Mouse (Mus musculus) spleen, postnatal 36 days (tissue): ENCODE data around the gene Nrip2.

Experiments
- DNase-seq, 2 experiments: peaks; one replicate each; pipeline ENCODE4 v3.0.0; 2022; ENCODE audit warnings: low spot score in 2 of 2, mixed read lengths in 1 of 2

Gene Nrip2

GRCm38 (mm10) chr6:128437288-128437687 is 38.2 kb downstream of the Nrip2 start:
- no peak for DNase-seq

- peak; percentile 52 to 55 for DNase-seq
Measured at GRCm38 (mm10) chr6:128437731-128438316, 38.7 kb downstream of the Nrip2 start.

GRCm38 (mm10) chr6:128438317-128438870 is 39.3 kb downstream of the Nrip2 start, which contains the start of gene Fkbp4:
TSS of gene Fkbp4 (minus strand) at chr6:128438677.
- peak; percentile 94 to 95 for DNase-seq

- DNase-seq = no peak
Measured at GRCm38 (mm10) chr6:128438871-128439341, 39.8 kb downstream of the Nrip2 start.

- no peak for DNase-seq
Measured at GRCm38 (mm10) chr6:128440238-128440637, 41.1 kb downstream of the Nrip2 start.

GRCm38 (mm10) chr6:128445761-128446535 is 46.9 kb downstream of the Nrip2 start:
- DNase-seq = peak in 1 of 2 experiments; percentile 18

GRCm38 (mm10) chr6:128447063-128447462 is 48.0 kb downstream of the Nrip2 start:
- no peak for DNase-seq

GRCm38 (mm10) chr6:128455835-128456605 is 56.9 kb downstream of the Nrip2 start:
- no peak for DNase-seq

GRCm38 (mm10) chr6:128457186-128457585 is 58.1 kb downstream of the Nrip2 start:
- no peak for DNase-seq

- no peak for DNase-seq
Measured at GRCm38 (mm10) chr6:128460321-128460720, 61.2 kb downstream of the Nrip2 start.

- DNase-seq = no peak
Measured at GRCm38 (mm10) chr6:128460729-128461503, 61.8 kb downstream of the Nrip2 start.

- DNase-seq = no peak
Measured at GRCm38 (mm10) chr6:128461606-128462005, 62.5 kb downstream of the Nrip2 start.

GRCm38 (mm10) chr6:128464996-128465395 is 65.9 kb downstream of the Nrip2 start:
- no peak for DNase-seq
